Mouse (Mus musculus) heart, adult 2 months (tissue): Measurements from ENCODE around the gene Cdh4. TPM values are rescaled to one million over a fixed set of nuclear protein-coding genes. Genes with fewer than 3 reads are reported as not detected.

ENCODE experiments used
- DNase-seq, 2 experiments: peaks; one replicate each; pipeline ENCODE4 v3.0.0; 2021
- H3K27ac ChIP-seq: fragments of 200-600 bp; 2 replicates; pipeline ENCODE4 v1.8.1; 2022
- H3K27me3 ChIP-seq: fragments of 200-500 bp; 2 replicates; pipeline ENCODE4 v1.6.1; 2012; ENCODE audit warnings: mild to moderate bottlenecking, low read length, inconsistent platforms, mixed read lengths; ENCODE audit not compliant: control insufficient read depth, insufficient read depth
- H3K36me3 ChIP-seq: fragments of 200-500 bp; 2 replicates; pipeline ENCODE4 v1.6.1; 2012; ENCODE audit warnings: low read length, inconsistent platforms; ENCODE audit not compliant: control insufficient read depth, insufficient read depth
- H3K4me1 ChIP-seq: fragments of 200-500 bp; 2 replicates; pipeline ENCODE4 v1.6.1; 2011; ENCODE audit warnings: low read length; ENCODE audit not compliant: control insufficient read depth, insufficient read depth
- H3K4me3 ChIP-seq: fragments of 200-600 bp; 2 replicates; pipeline ENCODE4 v1.8.1; 2022
- H3K79me2 ChIP-seq: fragments of 200-500 bp; replicated peaks from 2 replicates; pipeline ENCODE4 v1.6.1; 2012; ENCODE audit warnings: mild to moderate bottlenecking, inconsistent platforms, low read length, moderate library complexity, mixed read lengths; ENCODE audit not compliant: control insufficient read depth, insufficient read depth
- H3K9ac ChIP-seq: fragments of 200-500 bp; 2 replicates; pipeline ENCODE4 v1.6.1; 2012; ENCODE audit warnings: low read depth, mild to moderate bottlenecking, control low read depth, inconsistent platforms, low read length, mixed read lengths
- CTCF ChIP-seq: fragments of 200-600 bp; IDR thresholded peaks from 2 replicates; pipeline ENCODE4 v1.8.1; 2022; ENCODE audit warnings: antibody characterized with exemption, mild to moderate bottlenecking, moderate library complexity
- EP300 ChIP-seq: fragments of 200-500 bp; IDR thresholded peaks from 2 replicates; pipeline ENCODE4 v1.6.1; 2011; ENCODE audit warnings: low read depth, low read length, control low read depth; ENCODE audit not compliant: insufficient read depth
- POLR2A ChIP-seq: fragments of 200-500 bp; IDR thresholded peaks from 2 replicates; pipeline ENCODE4 v1.6.1; 2011; ENCODE audit warnings: mild to moderate bottlenecking, low read depth, low read length, control low read depth; ENCODE audit not compliant: insufficient read depth
- WGBS: fragments of 180-500 bp; shearing (Covaris S2); methylation state at CpG from one replicate; pipeline ENCODE4 v1.1.7; 2018; 5-methylcytosine and 5-hydroxymethylcytosine counted together
- intact Hi-C: fragments of 180-260 bp; cut with DNase I; formaldehyde crosslinking; loops from one replicate; pipeline ENCODE4 v1.15.1; 2025
- polyA plus RNA-seq: library from polyadenylated mRNA; depleted of rRNA; stranded (reverse); fragments of >200 nt; gene quantifications from 2 replicates; pipeline ENCODE4 v1.2.3, GENCODE M21; 2012
- total RNA-seq, 2 experiments: library from RNA; stranded (reverse); gene quantifications; 2 replicates each; pipeline ENCODE4 v1.2.3; 2021

The Cdh4 gene
- total and polyA plus RNA-seq, 3 experiments: 0.90 to 1.2 (median 0.93) TPM

DNA sequence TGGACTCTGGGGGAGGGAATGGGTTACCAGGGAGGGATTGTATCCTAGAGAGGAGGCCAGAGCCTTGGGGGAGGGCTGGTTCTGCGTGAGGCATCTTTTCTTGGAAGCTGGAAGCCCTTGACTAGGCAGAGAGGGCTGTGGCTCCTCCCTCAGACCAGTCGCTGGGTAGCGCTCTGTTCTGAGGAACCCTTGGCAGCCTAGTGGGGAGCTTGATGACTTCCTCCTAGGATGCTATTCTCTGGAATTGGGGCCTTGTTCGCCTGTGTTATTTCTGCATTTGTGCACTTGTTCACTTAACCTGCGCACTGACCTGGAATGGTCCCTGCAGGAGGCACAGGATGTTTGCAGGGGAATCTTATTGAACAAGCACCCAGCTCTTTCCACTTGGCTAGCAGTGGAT lies 149.4 kb downstream of the Cdh4 start:
- intact Hi-C loops: no loop called here
- no peak for DNase-seq
- no peak overlapping the region for H3K27ac ChIP-seq
- no peaks in the 10 kb centered on the region for H3K79me2 ChIP-seq
- no peaks in the 10 kb centered on the region for H3K36me3 ChIP-seq
- no peak for TF ChIP-seq POLR2A
- no peak for TF ChIP-seq EP300
- TF ChIP-seq CTCF: no peak
- 66% methylated on average over 5 of the region's 5 CpGs for WGBS
- H3K4me1 ChIP-seq: no peaks in the 10 kb centered on the region
- H3K9ac ChIP-seq: no peak overlapping the region
- no peak overlapping the region for H3K4me3 ChIP-seq
- H3K27me3 ChIP-seq: no peaks in the 10 kb centered on the region

DNA sequence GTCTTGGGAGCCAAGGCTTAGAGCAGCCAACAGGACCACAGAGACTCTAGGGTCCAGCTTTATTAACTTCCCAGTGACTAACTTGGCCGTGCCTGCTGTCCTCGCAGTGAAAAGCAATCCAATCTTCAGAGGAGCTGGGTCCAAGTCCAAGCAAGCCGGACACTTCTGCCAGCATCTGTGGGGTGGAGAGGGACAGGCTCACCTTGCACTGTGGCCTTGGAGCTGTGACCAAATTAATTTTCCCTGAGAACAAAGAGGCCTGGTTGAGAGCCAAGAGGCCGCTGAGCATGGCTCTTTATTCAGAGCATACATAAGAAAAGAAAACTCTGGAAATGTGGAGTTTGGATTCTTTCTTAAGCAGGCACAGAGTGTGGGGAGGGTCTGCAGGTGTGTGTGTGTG lies 152.8 kb downstream of the Cdh4 start:
- Histone ChIP-seq H3K9ac (no peak overlapping the region), H3K79me2 (no peaks in the 10 kb centered on the region), H3K27ac (no peak overlapping the region), H3K27me3 (no peaks in the 10 kb centered on the region), H3K36me3 (no peaks in the 10 kb centered on the region), H3K4me3 (no peak overlapping the region), H3K4me1 (peaks cover under 1% of the 10 kb centered on the region; the same call in 1 of the 2 replicates)
- WGBS: 48% methylated on average over 4 of the region's 4 CpGs
- TF ChIP-seq CTCF (no peak), POLR2A (no peak), EP300 (no peak)
- peak; percentile 22 to 42 for DNase-seq
- intact Hi-C loops: no loop called here

DNA sequence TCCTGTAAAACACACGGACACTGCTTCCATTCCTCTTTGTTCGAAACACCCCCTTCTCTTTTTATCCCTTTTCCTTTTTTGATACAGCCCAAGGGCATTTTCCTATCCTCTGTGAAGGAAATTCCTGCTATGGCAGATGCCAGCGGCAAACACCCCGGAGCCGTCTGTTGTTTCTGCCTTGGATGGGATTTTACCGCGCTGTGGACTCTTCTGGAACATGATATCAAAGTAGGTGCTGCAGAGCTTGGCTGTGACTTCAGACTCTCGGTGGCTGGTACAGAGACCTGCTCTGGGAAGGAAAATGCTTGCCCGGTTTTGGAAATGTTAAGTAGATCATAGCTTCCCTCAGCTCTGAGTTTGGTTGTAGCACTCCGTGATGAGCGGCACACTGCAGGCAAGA lies 156.7 kb downstream of the Cdh4 start:
- 81% methylated on average over 11 of the region's 11 CpGs for WGBS
- intact Hi-C loops: no loop called here
- no peaks in the 10 kb centered on the region for H3K27me3 ChIP-seq
- TF ChIP-seq POLR2A: no peak
- TF ChIP-seq CTCF: no peak
- no peak for TF ChIP-seq EP300
- H3K9ac ChIP-seq: no peak overlapping the region
- H3K27ac ChIP-seq: no peak overlapping the region
- peaks cover 2% of the 10 kb centered on the region; the same call in 1 of the 2 replicates for H3K4me1 ChIP-seq
- no peaks in the 10 kb centered on the region for H3K36me3 ChIP-seq
- no peaks in the 10 kb centered on the region for H3K79me2 ChIP-seq
- DNase-seq: no peak
- H3K4me3 ChIP-seq: no peak overlapping the region

DNA sequence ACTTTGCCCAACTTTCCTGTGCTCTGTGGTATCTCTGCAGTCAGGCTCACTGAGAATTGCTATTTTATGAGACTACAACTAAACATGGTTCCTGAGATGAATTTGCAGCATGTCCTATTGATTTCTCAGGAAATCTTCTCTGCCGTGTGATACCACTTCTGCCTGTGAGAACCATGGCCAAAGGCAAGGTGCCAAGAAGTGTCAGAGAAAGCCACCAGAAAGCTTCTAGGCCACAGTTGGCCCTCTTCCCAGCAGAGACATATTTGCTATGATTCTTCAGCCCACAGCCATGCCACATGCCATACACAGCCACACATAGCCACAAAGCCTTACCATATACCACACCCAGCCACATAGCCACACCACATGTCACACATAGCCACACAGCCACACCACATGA lies 157.7 kb downstream of the Cdh4 start:
- Histone ChIP-seq H3K79me2 (no peaks in the 10 kb centered on the region), H3K27ac (no peak overlapping the region), H3K4me3 (no peak overlapping the region), H3K36me3 (no peaks in the 10 kb centered on the region), H3K27me3 (no peaks in the 10 kb centered on the region), H3K4me1 (peaks cover 2% of the 10 kb centered on the region; the same call in 1 of the 2 replicates), H3K9ac (no peak overlapping the region)
- TF ChIP-seq CTCF (no peak), POLR2A (no peak), EP300 (no peak)
- 21% methylated on average over 1 of the region's 1 CpGs for WGBS
- intact Hi-C loops: no loop called here
- DNase-seq: no peak

DNA sequence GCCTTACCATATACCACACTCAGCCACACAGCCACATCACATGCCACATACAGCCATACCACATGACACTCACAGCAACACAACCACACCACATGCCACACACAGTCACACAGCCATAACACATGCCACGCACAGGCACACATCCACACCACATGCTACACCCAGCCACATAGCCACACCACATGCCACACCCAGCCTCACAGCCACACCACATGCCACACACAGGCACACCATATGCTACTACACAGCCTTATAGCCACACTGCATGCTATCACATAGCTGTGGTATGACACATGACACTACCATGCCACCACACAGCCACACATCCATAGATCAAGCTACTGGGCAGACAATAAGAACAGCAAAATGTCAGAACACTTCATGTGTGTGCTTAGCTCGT lies 158.1 kb downstream of the Cdh4 start:
- WGBS: 77% methylated on average over 2 of the region's 2 CpGs
- no peak for TF ChIP-seq POLR2A
- no peak for TF ChIP-seq CTCF
- no peak for TF ChIP-seq EP300
- Histone ChIP-seq H3K4me3 (no peak overlapping the region), H3K27me3 (no peaks in the 10 kb centered on the region), H3K9ac (no peak overlapping the region), H3K36me3 (no peaks in the 10 kb centered on the region), H3K4me1 (peaks cover 2% of the 10 kb centered on the region; the same call in 1 of the 2 replicates), H3K79me2 (no peaks in the 10 kb centered on the region), H3K27ac (no peak overlapping the region)
- DNase-seq: no peak
- intact Hi-C loops: no loop called here

DNA sequence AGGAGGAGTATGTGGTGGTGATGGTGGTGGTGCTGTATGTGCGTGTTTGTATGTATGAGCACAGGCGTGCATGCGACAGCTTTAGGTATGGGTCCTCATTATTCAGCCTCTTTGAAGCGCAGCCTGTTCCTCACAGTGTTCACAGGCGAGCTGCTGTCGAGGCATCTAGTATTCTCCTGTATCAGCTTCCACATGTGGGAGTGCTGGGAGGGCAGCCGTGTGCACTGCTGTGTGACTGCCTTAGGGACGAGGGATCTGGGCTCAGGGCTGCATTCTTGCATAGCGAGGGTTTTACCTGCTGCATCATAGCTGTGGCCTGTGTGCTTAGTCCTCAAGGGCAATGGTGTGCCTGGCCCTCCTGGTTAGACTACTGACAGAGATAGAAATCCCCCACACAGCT lies 158.9 kb downstream of the Cdh4 start:
- intact Hi-C loops: no loop called here
- WGBS: 80% methylated on average over 9 of the region's 9 CpGs
- DNase-seq: no peak
- H3K36me3 ChIP-seq: no peaks in the 10 kb centered on the region
- TF ChIP-seq POLR2A: no peak
- no peak for TF ChIP-seq EP300
- no peak overlapping the region for H3K27ac ChIP-seq
- H3K4me1 ChIP-seq: peaks cover 2% of the 10 kb centered on the region; the same call in 1 of the 2 replicates
- no peaks in the 10 kb centered on the region for H3K79me2 ChIP-seq
- H3K9ac ChIP-seq: no peak overlapping the region
- H3K4me3 ChIP-seq: no peak overlapping the region
- H3K27me3 ChIP-seq: no peaks in the 10 kb centered on the region
